Mouse (Mus musculus): ENCODE results near the gene AW146154.

- TF ChIP-seq POLR2A (IDR thresholded peaks at IDR 0.05; ENCODE audit: control insufficient read depth, extremely low read depth, insufficient read depth, low read length, poor library complexity) (no peak), CTCF (IDR thresholded peaks at IDR 0.05; ENCODE audit: borderline replicate concordance, control insufficient read depth, extremely low read depth, insufficient read depth, low read length, poor library complexity) (no peak)
Measured at GRCm38 (mm10) chr7:41502402-41502801, 2.7 kb upstream of the AW146154 start.
